Mouse (Mus musculus): Measurements from ENCODE around the gene Rfx2.

Rfx2 gene

GRCm38 (mm10) chr17:56832918-56833317 is 2.1 kb upstream of the Rfx2 start:
- WGBS, result 93% methylated on average over 1 of the region's 1 CpGs

DNA sequence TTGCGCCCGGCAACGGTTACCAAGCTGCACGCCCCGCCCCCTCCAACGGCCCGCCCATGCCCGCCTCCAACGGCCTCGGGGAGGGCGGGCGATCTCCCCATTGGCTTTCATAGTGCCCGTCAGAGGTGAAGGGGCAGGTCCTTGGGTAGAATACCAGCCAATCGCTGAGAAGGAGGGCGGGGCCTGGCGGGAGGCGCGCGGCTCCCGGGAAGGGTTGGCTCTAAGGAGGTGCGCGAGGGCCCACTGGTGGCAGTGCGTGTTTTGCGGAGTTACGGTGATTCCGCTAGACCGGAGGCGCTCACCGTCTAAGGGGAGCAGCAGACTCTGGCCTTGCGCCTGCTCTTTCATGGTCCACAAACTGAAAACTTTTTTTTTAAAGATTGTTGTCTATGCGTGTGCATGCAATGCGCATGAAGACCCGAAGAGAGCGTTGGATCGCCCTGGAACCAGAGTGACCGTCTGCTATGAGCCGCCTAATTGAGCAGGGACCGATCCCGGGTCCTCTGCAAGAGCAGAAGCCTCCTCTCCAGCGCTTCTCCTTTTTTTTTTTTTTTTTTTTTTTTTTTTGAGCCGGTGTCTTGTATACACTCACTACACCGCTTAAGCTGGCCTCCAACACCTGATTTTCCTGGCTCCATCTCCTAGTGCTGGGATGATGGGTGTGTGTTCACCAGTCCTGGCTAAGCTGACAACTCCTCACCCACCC is 451 bp upstream of the Rfx2 start:
- WGBS, result under 1% methylated on average over 41 of the region's 42 CpGs

GRCm38 (mm10) chr17:56829795-56830194 is 1.0 kb downstream of the Rfx2 start:
- 5% methylated on average over 27 of the region's 27 CpGs for WGBS

DNA sequence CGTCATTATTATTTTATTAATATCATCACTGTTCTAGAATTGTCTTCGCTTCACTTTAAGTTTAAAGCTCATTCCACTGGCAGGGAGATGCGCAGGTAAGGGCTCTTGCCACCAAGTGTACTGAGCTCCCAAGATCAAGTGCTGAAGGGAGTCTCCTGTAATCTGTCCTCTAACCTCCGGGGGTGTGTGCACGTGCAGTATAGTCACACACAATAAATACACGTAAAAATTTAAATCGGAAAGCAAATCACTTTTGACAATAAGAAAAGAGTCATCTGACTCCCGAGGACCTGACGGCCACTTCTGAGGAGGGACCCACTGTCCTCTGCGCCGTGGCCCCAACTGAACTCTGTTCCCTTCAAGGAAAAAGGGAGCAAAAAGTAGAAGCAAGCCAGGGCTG is 1.6 kb downstream of the Rfx2 start:
- WGBS, result 62% methylated on average over 11 of the region's 11 CpGs

- WGBS, result 74% methylated on average over 2 of the region's 2 CpGs
Measured at GRCm38 (mm10) chr17:56826718-56827117, 4.1 kb downstream of the Rfx2 start.

- WGBS, result 78% methylated on average over 2 of the region's 2 CpGs
Measured at GRCm38 (mm10) chr17:56823352-56823751, 7.5 kb downstream of the Rfx2 start.

- 93% methylated on average over 2 of the region's 2 CpGs for WGBS
Measured at GRCm38 (mm10) chr17:56822380-56822779, 8.4 kb downstream of the Rfx2 start.

DNA sequence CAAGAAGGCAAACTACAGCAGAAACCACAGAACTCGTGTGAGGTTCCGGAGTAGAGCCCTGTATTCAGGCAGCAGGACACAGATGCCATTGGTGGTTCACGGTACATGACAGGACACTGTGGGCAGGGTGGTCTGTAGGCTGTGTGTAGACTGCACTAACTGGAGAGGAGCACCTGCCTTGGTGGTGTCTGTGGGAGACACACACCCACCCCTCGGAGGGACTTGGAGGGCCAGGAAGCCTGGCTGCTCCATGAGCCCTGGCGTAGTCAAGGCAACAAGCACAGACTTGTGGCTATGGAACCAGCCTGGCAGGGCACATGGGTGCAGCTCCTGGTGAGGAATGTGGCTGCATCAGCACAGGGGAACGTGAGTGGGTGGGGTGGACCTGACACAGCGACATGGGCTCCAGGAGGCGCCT is 11.1 kb downstream of the Rfx2 start:
- 56% methylated on average over 8 of the region's 8 CpGs for WGBS

GRCm38 (mm10) chr17:56819032-56819545 is 11.7 kb downstream of the Rfx2 start:
- 61% methylated on average over 6 of the region's 6 CpGs for WGBS

GRCm38 (mm10) chr17:56818067-56818636 is 12.7 kb downstream of the Rfx2 start:
- 53% methylated on average over 11 of the region's 11 CpGs for WGBS

GRCm38 (mm10) chr17:56815057-56815345 is 15.8 kb downstream of the Rfx2 start:
- WGBS, result 57% methylated on average over 3 of the region's 3 CpGs

GRCm38 (mm10) chr17:56814316-56815056 is 16.3 kb downstream of the Rfx2 start:
- 12% methylated on average over 24 of the region's 24 CpGs for WGBS

- 28% methylated on average over 3 of the region's 3 CpGs for WGBS
Measured at GRCm38 (mm10) chr17:56810245-56810644, 20.6 kb downstream of the Rfx2 start.

GRCm38 (mm10) chr17:56808518-56808917 is 22.3 kb downstream of the Rfx2 start:
- WGBS, result 6% methylated on average over 9 of the region's 9 CpGs

DNA sequence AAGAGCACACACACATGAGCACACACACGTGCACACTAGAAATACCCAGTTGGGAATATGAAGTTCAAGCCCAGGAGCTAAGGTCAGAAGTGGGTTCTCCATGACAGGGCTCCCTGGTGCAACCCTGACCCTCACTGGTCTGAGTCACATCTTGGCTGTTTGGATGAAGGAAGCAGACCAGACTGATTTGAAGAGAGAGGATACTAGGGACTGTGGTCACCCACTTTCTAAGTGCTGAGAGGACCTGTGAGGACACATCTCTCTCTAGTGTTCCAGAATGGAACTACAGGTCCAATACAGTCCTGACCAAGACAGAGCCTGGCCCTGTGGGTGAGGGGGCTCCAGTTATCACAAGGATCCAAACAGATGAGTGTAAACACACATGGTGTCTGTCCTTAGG is 25.0 kb downstream of the Rfx2 start:
- 91% methylated on average over 1 of the region's 1 CpGs for WGBS

DNA sequence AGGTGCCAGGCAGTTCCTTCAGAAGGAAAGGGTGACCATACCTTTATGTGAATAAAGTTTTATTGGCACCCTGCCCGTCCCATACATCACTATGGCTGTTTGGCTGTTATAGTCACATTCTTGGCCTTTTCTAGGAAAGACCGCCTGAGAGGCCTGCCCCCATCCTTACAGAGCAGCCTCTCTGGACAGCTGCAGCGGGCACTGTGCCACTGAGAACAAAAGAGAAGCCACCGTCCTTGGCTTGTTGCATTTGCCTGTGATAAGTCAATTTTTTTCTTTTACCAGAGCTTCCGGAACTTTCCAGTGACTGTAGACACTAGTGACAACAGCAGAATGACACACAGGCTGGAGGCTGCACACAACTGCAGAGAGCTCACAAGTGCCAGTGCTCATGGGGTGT is 25.9 kb downstream of the Rfx2 start:
- 64% methylated on average over 5 of the region's 5 CpGs for WGBS

- WGBS, result 84% methylated on average over 8 of the region's 8 CpGs
Measured at GRCm38 (mm10) chr17:56802065-56802464, 28.7 kb downstream of the Rfx2 start.

DNA sequence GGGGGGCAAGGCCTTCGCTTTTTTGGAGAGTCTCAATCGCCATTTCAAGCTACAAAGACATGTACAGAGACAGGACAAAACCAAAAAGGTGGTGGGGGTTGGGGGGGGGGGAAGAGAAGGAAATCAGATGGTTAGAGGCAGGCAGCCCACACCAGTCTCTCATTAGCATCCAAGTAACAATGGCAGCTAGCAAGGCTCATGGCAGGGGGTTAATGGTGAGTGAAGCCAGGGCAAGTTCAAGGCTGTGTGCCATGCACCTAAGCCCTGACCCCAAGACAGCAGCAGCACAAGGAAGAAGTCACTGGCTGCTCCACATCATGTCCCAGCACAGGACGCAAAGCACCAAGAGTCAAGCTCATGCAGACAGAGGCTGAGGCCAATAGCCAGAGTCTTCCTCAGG is 31.5 kb downstream of the Rfx2 start:
- 85% methylated on average over 3 of the region's 3 CpGs for WGBS

DNA sequence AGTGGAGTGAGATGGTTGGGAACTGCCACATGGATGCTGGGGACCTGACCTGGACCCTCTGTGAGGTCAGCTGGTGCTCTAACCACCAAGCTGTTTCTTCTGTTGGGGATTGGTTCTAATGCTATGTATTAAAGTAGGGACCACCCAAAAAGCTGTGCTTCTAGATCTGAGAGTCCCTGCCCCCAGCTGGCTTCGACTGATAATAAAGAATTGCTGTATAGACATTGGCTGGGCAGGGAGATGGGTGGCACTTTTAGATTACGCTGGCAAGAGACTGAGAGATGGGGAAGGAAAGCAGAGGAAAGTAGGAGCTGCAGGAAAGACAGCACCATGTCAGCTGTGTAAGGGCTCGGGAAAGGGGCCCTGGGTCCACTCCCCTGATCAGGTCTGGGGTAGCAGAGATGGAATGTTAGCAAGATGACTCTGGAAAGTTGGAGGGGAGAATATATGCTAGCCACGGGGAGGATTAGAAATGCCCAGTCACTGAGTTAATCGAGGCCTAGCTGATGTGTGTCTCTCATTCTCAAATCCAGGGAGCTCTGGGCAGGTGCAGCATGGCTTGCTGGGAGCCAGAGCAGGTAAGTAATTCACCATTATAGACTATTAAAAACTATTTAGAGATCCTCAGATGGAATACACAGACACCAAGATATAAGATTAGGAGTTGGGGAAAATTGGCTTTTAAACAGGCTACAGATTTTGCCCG is 37.0 kb downstream of the Rfx2 start:
- 79% methylated on average over 6 of the region's 6 CpGs for WGBS

- 78% methylated on average over 3 of the region's 3 CpGs for WGBS
Measured at GRCm38 (mm10) chr17:56792588-56792987, 38.2 kb downstream of the Rfx2 start.

GRCm38 (mm10) chr17:56789286-56789685 is 41.5 kb downstream of the Rfx2 start:
- 94% methylated on average over 6 of the region's 6 CpGs for WGBS

GRCm38 (mm10) chr17:56788886-56789285 is 41.9 kb downstream of the Rfx2 start:
- WGBS, result 58% methylated on average over 3 of the region's 3 CpGs
